Mouse (Mus musculus) lung, postnatal 36 days (tissue): ENCODE results near the gene Lmo1.
A peak's percentile ranks its signal among the peaks of the same experiment; 100 is the strongest.

Source experiments
- DNase-seq: peaks from one replicate; pipeline ENCODE4 v3.0.0; 2022; ENCODE audit warnings: mixed read lengths

The Lmo1 gene

GRCm38 (mm10) chr7:109174949-109175669 is at the start of gene Lmo1:
Lmo1 (minus strand) TSS chr7:109175207.
- DNase-seq, result no peak

- peak; percentile 30 for DNase-seq
Observed at GRCm38 (mm10) chr7:109221716-109222110, 46.7 kb upstream of the Lmo1 start.

- DNase-seq, result no peak
Observed at GRCm38 (mm10) chr7:109220766-109221715, 46.0 kb upstream of the Lmo1 start.

DNA sequence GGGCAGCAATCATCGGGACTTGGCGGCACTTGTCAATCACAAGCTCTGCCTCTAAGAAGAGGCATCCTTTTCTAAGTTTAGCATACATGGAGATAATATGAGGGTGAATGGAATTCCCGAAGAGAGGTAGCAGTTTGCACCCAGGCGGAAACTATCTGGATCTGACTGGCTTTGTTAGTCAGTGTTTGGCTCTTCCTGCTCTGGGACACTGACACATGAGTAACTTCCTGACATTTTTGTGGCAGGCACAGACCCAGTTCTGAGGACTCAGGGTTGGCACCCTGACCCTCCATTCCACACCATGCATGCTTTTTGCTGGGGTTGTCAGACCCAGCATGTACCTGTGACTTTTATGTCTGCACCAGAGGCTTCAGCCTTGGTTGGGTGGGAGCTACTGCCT is 45.0 kb upstream of the Lmo1 start:
- DNase-seq, result no peak

DNA sequence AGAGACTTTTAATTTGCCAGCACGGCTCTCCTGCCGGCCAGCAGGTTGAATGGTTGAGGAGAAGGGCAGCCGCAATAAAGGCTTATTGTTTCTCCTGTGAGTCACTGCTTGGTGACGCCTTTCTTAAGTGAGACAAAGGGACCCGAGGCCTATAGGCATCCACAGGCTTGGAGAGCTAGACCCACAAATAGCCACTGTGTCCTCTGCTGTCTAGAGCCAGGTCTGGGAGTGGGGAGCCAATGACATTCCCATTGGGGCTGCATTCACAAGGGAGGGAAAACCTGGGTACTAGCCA is 43.9 kb upstream of the Lmo1 start:
- DNase-seq, result no peak

DNA sequence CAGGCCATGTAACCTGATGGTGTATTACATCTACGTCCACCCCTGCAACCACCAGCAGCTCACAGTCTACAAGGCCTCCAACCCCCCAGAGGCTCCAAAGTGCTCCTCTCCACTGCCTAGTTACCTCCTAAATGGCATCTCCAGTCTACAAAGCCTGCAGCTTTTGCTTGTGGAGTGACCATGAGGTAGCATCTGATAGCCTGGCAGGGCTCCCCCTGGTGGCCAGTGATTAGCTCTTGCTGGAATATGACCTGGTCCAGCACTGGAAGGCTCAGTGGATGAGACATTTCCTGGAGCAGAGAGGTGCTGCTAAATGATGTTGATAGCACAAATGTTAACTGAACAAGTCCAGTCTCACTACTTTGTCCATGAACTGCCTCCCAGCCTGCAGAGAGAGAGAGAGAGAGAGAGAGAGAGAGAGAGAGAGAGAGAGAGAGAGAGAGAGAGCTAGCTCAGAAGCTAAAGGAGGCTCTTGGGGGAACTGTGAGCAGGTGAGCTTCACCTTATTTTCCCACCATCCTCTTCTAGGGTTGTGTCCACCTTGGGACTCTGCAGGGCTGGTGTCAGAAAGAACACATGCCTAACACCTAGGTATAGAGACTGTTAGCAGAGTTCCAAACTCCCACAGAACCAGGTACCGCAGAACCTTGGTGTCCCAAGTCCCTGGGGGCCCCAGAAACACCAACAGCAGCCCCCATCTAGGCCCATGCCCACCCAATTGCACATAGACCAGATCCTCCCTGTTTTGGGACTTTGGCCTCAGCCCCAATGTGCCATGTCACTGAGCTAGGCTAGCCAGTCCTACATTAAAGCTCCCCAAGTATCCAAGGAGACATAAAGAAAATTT is 43.3 kb upstream of the Lmo1 start:
- DNase-seq, result peak; percentile 79

DNA sequence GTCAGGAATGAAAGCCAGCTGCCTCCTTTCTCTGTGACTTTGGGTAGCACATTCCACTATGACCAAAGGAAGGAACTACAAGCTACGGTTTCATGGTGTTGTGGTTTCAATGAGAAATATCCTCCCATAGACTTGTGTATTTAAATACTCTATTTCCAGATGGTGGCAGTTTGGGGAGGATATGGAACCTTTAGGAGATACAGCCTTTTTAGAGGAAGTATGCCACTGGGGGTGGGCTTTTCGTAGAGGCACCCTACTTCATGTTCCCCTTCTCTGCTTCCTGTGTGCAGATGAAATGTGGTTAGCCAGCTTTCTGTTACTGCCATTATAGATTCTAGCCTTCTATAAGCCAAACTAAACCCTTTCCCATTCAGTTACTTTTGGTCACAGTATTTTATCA is 34.8 kb upstream of the Lmo1 start:
- DNase-seq, result no peak

DNA sequence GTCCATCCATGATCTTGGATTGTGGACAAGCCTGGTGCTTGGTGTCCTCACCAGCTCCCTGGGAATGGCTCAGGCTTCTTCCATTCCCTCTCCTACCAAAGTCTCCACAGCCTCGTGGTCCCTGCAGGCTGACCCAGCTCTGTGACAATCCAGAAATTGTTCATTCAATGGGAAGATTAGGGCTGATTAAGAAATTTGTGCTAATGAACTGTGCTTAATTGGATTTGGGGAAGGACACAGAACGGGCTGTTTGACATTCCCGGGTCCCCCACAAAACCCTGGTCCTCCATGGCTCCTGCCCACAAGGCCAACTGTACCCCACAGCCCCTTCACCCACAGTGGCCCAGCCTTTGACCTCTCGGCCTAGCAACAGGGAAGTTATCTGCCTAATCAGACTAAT is 32.8 kb upstream of the Lmo1 start:
- DNase-seq, result no peak

DNA sequence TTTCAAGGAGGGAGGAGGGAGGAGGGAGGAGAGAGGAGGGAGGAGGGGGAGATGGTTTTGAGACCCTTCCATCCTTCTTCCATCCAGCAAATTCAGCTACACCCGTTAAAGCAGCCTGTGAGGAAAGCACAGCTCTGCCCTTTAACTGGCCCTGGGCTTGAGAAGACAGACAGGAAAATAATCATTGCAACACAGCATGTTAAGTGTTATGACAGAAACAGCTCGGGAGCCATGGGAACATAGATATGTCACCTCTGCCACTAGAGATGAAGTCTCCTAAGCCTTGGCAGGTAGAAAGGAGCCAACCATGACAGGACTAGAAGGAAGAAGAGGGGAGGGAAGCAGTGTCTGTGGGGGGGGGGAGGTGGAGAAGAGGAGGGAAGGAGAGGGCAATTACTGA is 31.4 kb upstream of the Lmo1 start:
- no peak for DNase-seq

- DNase-seq, result no peak
Observed at GRCm38 (mm10) chr7:109203140-109203539, 28.1 kb upstream of the Lmo1 start.

- no peak for DNase-seq
Observed at GRCm38 (mm10) chr7:109200559-109200958, 25.6 kb upstream of the Lmo1 start.

DNA sequence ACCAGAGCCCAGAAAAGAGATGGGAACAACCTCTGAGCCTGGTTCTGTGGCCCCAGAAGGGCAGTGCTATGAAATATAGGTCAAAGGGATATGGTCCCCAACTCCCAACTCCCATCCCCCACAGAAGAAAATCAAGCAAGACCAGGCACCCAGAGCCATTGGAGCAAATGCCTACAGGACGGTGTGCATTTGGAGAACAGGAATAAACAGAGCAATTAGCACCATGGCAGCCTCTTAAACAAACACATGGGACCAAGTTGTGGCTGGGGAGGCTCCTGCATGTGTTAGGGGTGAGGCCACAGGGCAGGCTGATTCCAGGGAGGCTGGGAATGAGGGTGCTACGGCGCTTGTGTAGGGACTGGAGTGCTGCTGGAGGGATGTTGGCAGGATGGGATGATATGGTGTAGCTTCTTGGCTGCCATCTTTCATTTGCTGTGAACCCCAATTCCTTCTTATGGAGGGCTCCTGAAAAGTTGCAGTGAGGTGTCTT is 22.2 kb upstream of the Lmo1 start:
- DNase-seq, result no peak

GRCm38 (mm10) chr7:109196399-109197082 is 21.5 kb upstream of the Lmo1 start:
- no peak for DNase-seq

- no peak for DNase-seq
Observed at GRCm38 (mm10) chr7:109195982-109196381, 21.0 kb upstream of the Lmo1 start.

DNA sequence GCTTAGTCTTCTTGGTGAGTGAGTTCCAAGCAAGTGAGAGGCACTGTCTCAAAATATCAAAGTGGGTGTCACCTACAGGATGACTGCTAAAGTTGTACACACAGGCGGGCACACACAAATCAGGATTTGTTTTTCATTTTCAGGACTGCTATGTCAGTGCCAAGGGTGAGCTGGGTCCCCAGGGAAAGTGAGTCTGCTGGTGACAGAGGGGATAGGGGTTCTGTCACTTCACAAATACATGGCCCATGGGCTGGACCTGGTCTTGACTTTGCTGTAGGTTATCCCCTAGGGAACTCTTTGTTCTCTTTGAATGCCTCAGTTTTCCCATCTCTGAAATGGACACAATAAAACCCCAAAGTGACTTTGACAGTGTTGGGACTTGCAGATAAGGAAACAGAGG is 19.8 kb upstream of the Lmo1 start:
- no peak for DNase-seq

- no peak for DNase-seq
Observed at GRCm38 (mm10) chr7:109187244-109188035, 12.4 kb upstream of the Lmo1 start.

GRCm38 (mm10) chr7:109185975-109186374 is 11.0 kb upstream of the Lmo1 start:
- DNase-seq, result no peak

DNA sequence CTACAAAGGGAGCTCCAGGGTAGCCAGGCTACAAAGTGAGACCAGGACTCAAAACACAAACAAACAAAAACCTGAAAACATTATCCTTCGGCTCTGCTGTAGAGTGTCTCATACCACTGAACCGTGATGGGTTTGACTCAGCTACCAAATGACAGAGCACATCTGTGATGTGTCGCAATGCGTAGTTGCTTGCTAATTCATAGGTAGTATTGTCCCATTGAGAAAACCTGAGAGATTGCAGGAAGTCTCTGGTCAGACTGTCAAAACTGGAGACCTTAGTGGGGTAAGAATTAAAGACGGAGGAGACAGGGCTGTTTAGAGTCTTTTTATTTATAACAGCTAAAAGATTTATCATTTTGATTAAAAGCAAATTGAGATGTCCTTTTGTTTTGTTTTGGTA is 10.6 kb upstream of the Lmo1 start:
- DNase-seq, result no peak

- DNase-seq, result no peak
Observed at GRCm38 (mm10) chr7:109176688-109177087, 1.7 kb upstream of the Lmo1 start.

DNA sequence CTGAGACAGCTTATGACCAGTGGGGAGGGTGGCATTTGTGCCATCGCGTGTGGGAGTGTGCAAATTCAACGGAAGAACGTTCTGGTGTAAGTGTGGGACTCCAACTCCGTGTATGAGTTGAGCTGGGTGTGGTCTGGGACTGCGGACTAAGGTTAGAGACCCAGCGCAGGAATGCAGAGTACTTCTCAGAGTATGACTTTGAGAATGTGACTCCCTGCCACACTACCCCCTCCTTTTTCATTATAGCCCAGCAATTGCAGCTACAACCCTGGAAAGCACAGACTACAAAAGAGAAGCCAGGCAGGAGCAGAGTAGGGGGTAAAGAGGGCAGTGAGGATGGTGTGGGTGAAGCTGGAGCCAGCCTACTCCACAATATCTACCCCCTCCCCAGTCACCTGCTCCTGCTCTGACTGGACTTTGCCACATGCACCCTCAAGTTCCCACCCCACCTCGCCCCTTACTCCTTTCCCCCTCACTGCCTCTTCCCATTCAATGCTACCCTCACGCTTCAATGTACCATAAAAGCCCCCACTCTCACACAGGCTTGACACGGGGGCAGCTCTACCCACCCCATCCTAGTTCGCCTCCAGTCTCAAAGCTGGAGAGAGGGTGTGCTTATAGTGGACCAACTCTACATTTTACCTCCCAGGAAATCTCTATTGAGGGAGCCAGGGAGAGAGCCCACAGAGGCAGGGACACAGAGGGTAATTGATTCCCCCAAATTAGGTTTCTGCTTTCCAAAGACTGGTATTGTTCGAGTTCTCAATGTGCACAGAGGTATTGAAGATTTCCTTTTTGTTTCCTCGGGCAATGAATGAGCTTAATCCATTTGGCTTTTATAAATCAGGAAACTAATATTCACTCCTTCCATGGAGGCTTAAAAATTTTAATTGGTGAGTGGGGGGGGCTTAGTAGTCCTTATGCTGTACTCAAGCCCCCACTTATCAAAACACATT is 941 bp upstream of the Lmo1 start:
- no peak for DNase-seq
